Comparison of ENCODE assay signal across 15 mouse cellular contexts in the genomic region with DNA sequence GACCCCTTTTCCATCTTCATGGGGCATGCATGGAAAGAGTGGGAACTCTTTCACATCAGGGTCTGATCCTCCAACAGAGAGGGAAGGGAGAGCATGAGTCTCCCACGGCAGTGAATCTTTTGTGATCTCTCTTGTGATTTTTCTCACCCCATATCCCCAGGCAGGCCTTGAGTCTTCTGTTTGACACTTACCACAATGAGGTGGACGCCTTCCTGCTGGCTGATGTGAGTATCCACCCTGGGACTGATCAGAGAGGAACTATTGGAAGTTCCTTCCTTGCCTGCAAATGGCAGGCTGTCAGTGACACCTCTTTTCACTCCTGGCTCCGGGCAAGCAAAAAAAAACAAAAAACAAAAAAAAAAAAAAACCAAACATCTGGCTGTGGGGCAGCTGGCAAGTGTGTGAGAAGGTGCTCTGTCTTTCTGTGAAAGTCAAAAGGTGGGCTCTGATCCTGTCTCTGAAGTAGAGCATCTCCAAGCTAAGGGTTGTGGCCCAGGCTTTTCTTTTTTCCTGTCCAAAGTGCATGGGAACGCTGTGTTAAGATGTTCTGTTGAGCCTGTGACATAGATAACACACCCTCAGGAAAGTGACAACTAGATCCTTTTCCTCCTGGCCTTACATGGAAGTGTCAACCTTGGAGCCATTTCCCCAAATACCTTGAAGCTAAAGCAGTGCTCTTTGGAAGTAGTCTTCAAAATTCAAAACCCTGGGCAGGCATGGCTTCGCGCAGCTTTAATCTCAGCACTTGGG. TPM values are rescaled to one million over a fixed set of nuclear protein-coding genes. Genes with fewer than 3 reads are reported as not detected.
DNase-seq lines count a peak whose midpoint lies in the region; ATAC-seq and TF ChIP-seq lines count a peak whose summit lies in the region.
"Had no signal": no experiment of that assay in that cellular context is flagged by ENCODE, and none has a peak within 500 bp of the region (broad histone marks: within the 10 kb centered on the region; RNA-seq: fewer than 3 reads in every experiment).

No protein-coding gene starts in this region.

- no peak overlapping the region for H3K9ac ChIP-seq in heart, embryonic 16.5 days (ENCODE audit: low read length)
- no peak overlapping the region for H3K9ac ChIP-seq in midbrain, postnatal 0 days (replicated peaks; ENCODE audit: low read length, poor library complexity, severe bottlenecking)
- H3K9ac ChIP-seq in stomach, embryonic 16.5 days (ENCODE audit: low read length), result no peak overlapping the region

- ATAC-seq in heart, embryonic 16.5 days (replicated peaks; ENCODE audit: extremely low read depth, insufficient read depth, low FRiP score), result no peak
- no peak for ATAC-seq in midbrain, postnatal 0 days (ENCODE audit: low FRiP score)
- ATAC-seq in stomach, embryonic 16.5 days (ENCODE audit: insufficient read depth, low FRiP score), result no peak
- ATAC-seq: midbrain, embryonic 16.5 days had no signal

- H3K4me3 ChIP-seq in heart, embryonic 16.5 days (ENCODE audit: low read length), result no peak overlapping the region
- no peak overlapping the region for H3K4me3 ChIP-seq in midbrain, embryonic 10.5 days
- no peak overlapping the region for H3K4me3 ChIP-seq in midbrain, postnatal 0 days (ENCODE audit: low read depth, low read length)
- no peak overlapping the region for H3K4me3 ChIP-seq in stomach, embryonic 16.5 days (replicated peaks; ENCODE audit: low read length)

- H3K4me2 ChIP-seq in heart, embryonic 16.5 days (ENCODE audit: low read depth, low read length), result no peak overlapping the region
- no peak overlapping the region for H3K4me2 ChIP-seq in midbrain, postnatal 0 days (ENCODE audit: low read depth, low read length, poor library complexity, severe bottlenecking)
- no peak overlapping the region for H3K4me2 ChIP-seq in stomach, embryonic 16.5 days (ENCODE audit: low read depth, low read length)
- H3K4me2 ChIP-seq: liver, embryonic 11.5 days had no signal

- no peaks in the 10 kb centered on the region for H3K9me3 ChIP-seq in heart, embryonic 16.5 days (replicated peaks; ENCODE audit: control insufficient read depth, low read length)
- H3K9me3 ChIP-seq in midbrain, embryonic 10.5 days (replicated peaks), result no peaks in the 10 kb centered on the region; the same call in 1 of the 2 replicates
- no peaks in the 10 kb centered on the region for H3K9me3 ChIP-seq in midbrain, postnatal 0 days (ENCODE audit: low read length)
- no peaks in the 10 kb centered on the region for H3K9me3 ChIP-seq in stomach, embryonic 16.5 days (replicated peaks; ENCODE audit: control insufficient read depth, low read length)

- no peak for TF ChIP-seq CTCF in midbrain, postnatal 0 days (IDR thresholded peaks at IDR 0.05)

- H3K4me1 ChIP-seq in heart, embryonic 16.5 days (ENCODE audit: control insufficient read depth, insufficient read depth, low read length), result peaks cover 37% of the 10 kb centered on the region
- H3K4me1 ChIP-seq in midbrain, embryonic 10.5 days, result peaks cover 79% of the 10 kb centered on the region
- peaks cover 4% of the 10 kb centered on the region; the same call in 1 of the 2 replicates for H3K4me1 ChIP-seq in midbrain, postnatal 0 days (ENCODE audit: insufficient read depth, low read length)
- H3K4me1 ChIP-seq in stomach, embryonic 16.5 days (ENCODE audit: control insufficient read depth, insufficient read depth, low read length), result peaks cover 30% of the 10 kb centered on the region

- peaks cover 7% of the 10 kb centered on the region for H3K36me3 ChIP-seq in heart, embryonic 16.5 days (ENCODE audit: control insufficient read depth, insufficient read depth)
- H3K36me3 ChIP-seq in midbrain, embryonic 10.5 days, result peaks cover 90% of the 10 kb centered on the region
- H3K36me3 ChIP-seq in midbrain, postnatal 0 days (ENCODE audit: insufficient read depth, low read length), result peaks cover 31% of the 10 kb centered on the region
- H3K36me3 ChIP-seq in stomach, embryonic 16.5 days (ENCODE audit: control insufficient read depth, insufficient read depth, low read length), result no peaks in the 10 kb centered on the region

- 70% methylated on average over 6 of the region's 6 CpGs for WGBS in heart, embryonic 16.5 days
- WGBS in midbrain, embryonic 10.5 days, result 88% methylated on average over 6 of the region's 6 CpGs
- 86% methylated on average over 6 of the region's 6 CpGs for WGBS in midbrain, postnatal 0 days
- 76% methylated on average over 6 of the region's 6 CpGs for WGBS in stomach, embryonic 16.5 days

- DNase-seq in heart, adult 11 months, result peak; percentile 95
- DNase-seq in heart, postnatal 25 days (ENCODE audit: low spot score), result no peak
- DNase-seq in heart, postnatal 36 days, result no peak
- no peak for DNase-seq in midbrain, embryonic 10.5 days (ENCODE audit: low spot score)
- DNase-seq in midbrain, postnatal 0 days (ENCODE audit: low spot score), result no peak
- DNase-seq: cerebellum, adult 2 months; lung, adult 18-20 months; lung, postnatal 36 days; right cerebral cortex, postnatal 14 days; spleen, adult 18-20 months had no signal

- intact Hi-C loops in heart, postnatal 25 days (cut with DNase I), result no loop called here
- intact Hi-C loops in heart, postnatal 36 days (cut with DNase I), result no loop called here

- H3K27me3 ChIP-seq in heart, embryonic 16.5 days (ENCODE audit: control insufficient read depth, insufficient read depth, low read length), result no peaks in the 10 kb centered on the region
- no peaks in the 10 kb centered on the region for H3K27me3 ChIP-seq in midbrain, embryonic 10.5 days (ENCODE audit: low read depth, poor library complexity, severe bottlenecking)
- H3K27me3 ChIP-seq in midbrain, postnatal 0 days (ENCODE audit: insufficient read depth, low read length), result no peaks in the 10 kb centered on the region
- H3K27me3 ChIP-seq in stomach, embryonic 16.5 days (ENCODE audit: control insufficient read depth, insufficient read depth, low read length), result no peaks in the 10 kb centered on the region

- peak overlapping the region; percentile 81 for H3K27ac ChIP-seq in heart, embryonic 16.5 days (ENCODE audit: low read length)
- peak overlapping the region; percentile 98; the same call in 1 of the 2 replicates for H3K27ac ChIP-seq in midbrain, embryonic 10.5 days (replicated peaks)
- H3K27ac ChIP-seq in midbrain, postnatal 0 days (ENCODE audit: low read depth, low read length), result no peak overlapping the region
- peak overlapping the region; percentile 93 for H3K27ac ChIP-seq in stomach, embryonic 16.5 days (ENCODE audit: low read length)
- H3K27ac ChIP-seq: kidney, postnatal 0 days had no signal

RNA-seq across cellular contexts. Expression of gene Pik3c2b, which starts 30.4 kb away (rescaled TPM):
- total RNA-seq in heart, postnatal 25 days (2021), result 10 to 100 TPM; 19.9 to 21.2 TPM
- polyA plus RNA-seq in heart, embryonic 16.5 days (2015; fragmentation: Nextera tagmentation; extraction: Ambion mirVana), result 9.5 and 10.1 TPM in 2 replicates
- total RNA-seq in heart, postnatal 36 days (2021), result 10 to 100 TPM; 17.9 to 20.4 TPM
- 14.1 and 18.2 TPM in 2 replicates for polyA plus RNA-seq in midbrain, embryonic 10.5 days (2016; fragmentation: Nextera tagmentation; extraction: Ambion mirVana)
- 21.3 and 28.5 TPM in 2 replicates for total RNA-seq in midbrain, postnatal 0 days (2014; rRNA removed)
- polyA plus RNA-seq in midbrain, postnatal 0 days (2015; fragmentation: Nextera tagmentation; extraction: Ambion mirVana), result 8.4 and 9.2 TPM in 2 replicates
- polyA plus RNA-seq in stomach, embryonic 16.5 days (2015; fragmentation: Nextera tagmentation; extraction: Ambion mirVana), result 8.5 and 9.3 TPM in 2 replicates

RNA-seq across cellular contexts. Expression of gene Mdm4, which starts 45.5 kb away (rescaled TPM):
- 10 to 100 TPM; 25.0 to 29.0 TPM for total RNA-seq in heart, postnatal 25 days (2021)
- 20.7 and 25.6 TPM in 2 replicates for polyA plus RNA-seq in heart, embryonic 16.5 days (2015; fragmentation: Nextera tagmentation; extraction: Ambion mirVana)
- total RNA-seq in heart, postnatal 36 days (2021), result 10 to 100 TPM; 25.3 to 29.9 TPM
- polyA plus RNA-seq in midbrain, embryonic 10.5 days (2016; fragmentation: Nextera tagmentation; extraction: Ambion mirVana), result 34.6 and 37.7 TPM in 2 replicates
- total RNA-seq in midbrain, postnatal 0 days (2014; rRNA removed), result 54.4 and 84.5 TPM in 2 replicates
- polyA plus RNA-seq in midbrain, postnatal 0 days (2015; fragmentation: Nextera tagmentation; extraction: Ambion mirVana), result 28.2 and 28.9 TPM in 2 replicates
- polyA plus RNA-seq in stomach, embryonic 16.5 days (2015; fragmentation: Nextera tagmentation; extraction: Ambion mirVana), result 32.1 and 33.7 TPM in 2 replicates

RNA-seq across cellular contexts. Expression of gene Ppp1r15b, which starts 55.1 kb away (rescaled TPM):
- total RNA-seq in heart, postnatal 25 days (2021), result 10 to 100 TPM; 22.1 to 27.3 TPM
- polyA plus RNA-seq in heart, embryonic 16.5 days (2015; fragmentation: Nextera tagmentation; extraction: Ambion mirVana), result 22.3 and 25.1 TPM in 2 replicates
- total RNA-seq in heart, postnatal 36 days (2021), result 10 to 100 TPM; 24.1 to 26.0 TPM
- polyA plus RNA-seq in midbrain, embryonic 10.5 days (2016; fragmentation: Nextera tagmentation; extraction: Ambion mirVana), result 48.9 and 56.8 TPM in 2 replicates
- 42.3 and 45.3 TPM in 2 replicates for total RNA-seq in midbrain, postnatal 0 days (2014; rRNA removed)
- 16.9 and 17.5 TPM in 2 replicates for polyA plus RNA-seq in midbrain, postnatal 0 days (2015; fragmentation: Nextera tagmentation; extraction: Ambion mirVana)
- 55.3 and 57.0 TPM in 2 replicates for polyA plus RNA-seq in stomach, embryonic 16.5 days (2015; fragmentation: Nextera tagmentation; extraction: Ambion mirVana)
